Mouse (Mus musculus) erythroblast, embryonic 14.5 days (primary cell): ENCODE data around the gene Gm29666.

Source experiments
- GATA1 ChIP-seq: IDR thresholded peaks from 2 replicates; pipeline ENCODE4 v1.6.1; 2012; ENCODE audit warnings: low read length, inconsistent platforms, mixed read lengths
- TAL1 ChIP-seq: IDR thresholded peaks from 3 replicates; pipeline ENCODE4 v1.6.1; 2012; ENCODE audit warnings: low read length, inconsistent platforms, mixed read lengths

GRCm38 (mm10) chr15:84950053-84950452 lies 30.2 kb upstream of the Gm29666 start:
- TF ChIP-seq TAL1 (no peak), GATA1 (no peak)
